Mouse (Mus musculus) neural tube, embryonic 12.5 days (tissue): ENCODE measurements at regions not wholly inside any gene's neighbourhood (a gene's known extent, or its start where the extent isn't known, plus 50 kb on each side); places are given as distances from the start of the nearest gene placed in this dataset.

Experiments used
- ATAC-seq: fragments of 200-750 bp; cut with Nextera tagmentation; 2 replicates; pipeline ENCODE4 v1.8.0; 2017; ENCODE audit warnings: low read depth, mild to moderate bottlenecking, moderate TSS enrichment, moderate library complexity; ENCODE audit not compliant: low FRiP score
- H3K27ac ChIP-seq: fragments of 300-500 bp; sonication (generic); 2 replicates; pipeline ENCODE4 v1.5.1; 2016
- H3K27me3 ChIP-seq: fragments of 300-500 bp; sonication (generic); replicated peaks from 2 replicates; pipeline ENCODE4 v1.6.1; 2016; ENCODE audit warnings: mild to moderate bottlenecking
- H3K36me3 ChIP-seq: fragments of 300-500 bp; sonication (generic); 2 replicates; pipeline ENCODE4 v1.6.1; 2016; ENCODE audit warnings: mild to moderate bottlenecking
- H3K4me1 ChIP-seq: fragments of 300-500 bp; sonication (generic); 2 replicates; pipeline ENCODE4 v1.6.1; 2016
- H3K4me2 ChIP-seq: fragments of 300-500 bp; sonication (generic); replicated peaks from 2 replicates; pipeline ENCODE4 v1.6.1; 2016; ENCODE audit warnings: mild to moderate bottlenecking
- H3K4me3 ChIP-seq: fragments of 300-500 bp; sonication (generic); 2 replicates; pipeline ENCODE4 v1.5.1; 2016
- H3K9ac ChIP-seq: fragments of 300-500 bp; sonication (generic); 2 replicates; pipeline ENCODE4 v1.6.1; 2016; ENCODE audit warnings: mild to moderate bottlenecking
- H3K9me3 ChIP-seq: fragments of 300-500 bp; sonication (generic); 2 replicates; pipeline ENCODE4 v1.6.1; 2016; ENCODE audit warnings: mild to moderate bottlenecking
- WGBS: fragments of 180-500 bp; shearing (Covaris S2); methylation state at CpG from one replicate; pipeline ENCODE4 v1.1.7; 2016; 5-methylcytosine and 5-hydroxymethylcytosine counted together

DNA sequence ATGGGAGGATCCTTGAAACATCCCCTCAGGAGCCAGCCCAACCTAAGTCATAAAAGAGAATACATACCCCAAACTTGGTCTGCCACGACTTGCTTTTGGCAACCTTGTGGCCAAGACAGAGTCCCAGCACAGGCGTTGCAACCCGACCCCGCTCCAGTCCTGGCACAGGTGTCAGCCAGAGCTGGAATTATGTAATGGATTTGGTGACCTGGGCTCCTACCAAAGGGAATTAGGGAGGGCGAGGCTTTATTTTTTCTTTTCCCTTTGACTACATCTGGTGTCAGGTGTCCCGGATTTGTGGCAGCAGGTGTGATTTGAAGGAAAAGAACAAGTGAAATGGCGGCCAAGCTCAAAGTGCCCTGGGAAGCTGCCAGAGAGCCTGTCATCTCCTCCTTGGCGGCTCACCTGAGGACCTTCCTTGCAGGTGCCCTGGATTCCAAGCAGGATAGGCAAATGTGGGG, 212.9 kb downstream of the Mef2c start:
- H3K4me2 ChIP-seq = peak overlapping the region; percentile 72
- no peak for ATAC-seq
- peak overlapping the region; percentile 87 for H3K27ac ChIP-seq
- 2% methylated on average over 8 of the region's 8 CpGs for WGBS
- no peaks in the 10 kb centered on the region for H3K36me3 ChIP-seq
- no peaks in the 10 kb centered on the region for H3K9me3 ChIP-seq
- H3K4me3 ChIP-seq = peak overlapping the region; percentile 61
- H3K9ac ChIP-seq = peak overlapping the region; percentile 100
- peaks cover 13% of the 10 kb centered on the region for H3K27me3 ChIP-seq
- H3K4me1 ChIP-seq = peaks cover 4% of the 10 kb centered on the region; the same call in 1 of the 2 replicates

DNA sequence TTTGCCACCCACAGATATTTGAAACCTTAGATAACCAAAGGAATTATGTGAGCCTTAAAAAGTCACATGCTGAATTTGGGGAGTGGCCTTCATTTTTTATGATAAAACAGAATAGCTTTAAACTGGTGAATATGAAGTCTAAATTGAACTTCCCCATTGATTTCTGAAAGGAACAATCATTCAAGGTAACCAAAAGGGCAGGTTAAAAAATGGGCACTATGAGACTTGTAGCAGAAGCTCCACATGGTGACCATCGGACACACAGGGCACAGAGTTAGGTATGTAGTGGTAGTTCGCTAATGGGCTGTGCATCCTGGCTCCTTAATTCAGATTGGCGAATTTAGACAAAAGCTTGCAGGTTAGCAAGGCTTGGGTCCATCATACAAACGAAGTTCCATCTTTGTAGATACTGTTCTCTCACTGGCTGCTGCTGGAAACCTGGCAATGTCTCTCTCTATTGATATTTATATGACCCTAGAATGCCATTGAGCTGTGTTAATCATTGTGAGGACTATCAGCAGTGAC, 213.9 kb downstream of the Mef2c start:
- Histone ChIP-seq H3K27me3 (peaks cover 15% of the 10 kb centered on the region), H3K36me3 (no peaks in the 10 kb centered on the region), H3K4me2 (peak overlapping the region; percentile 72), H3K9me3 (no peaks in the 10 kb centered on the region), H3K27ac (peak overlapping the region; percentile 85; the same call in 1 of the 2 replicates), H3K4me1 (peaks cover 4% of the 10 kb centered on the region; the same call in 1 of the 2 replicates), H3K9ac (peak overlapping the region; percentile 100), H3K4me3 (peak overlapping the region; percentile 67)
- ATAC-seq = no peak
- 11% methylated on average over 4 of the region's 4 CpGs for WGBS

DNA sequence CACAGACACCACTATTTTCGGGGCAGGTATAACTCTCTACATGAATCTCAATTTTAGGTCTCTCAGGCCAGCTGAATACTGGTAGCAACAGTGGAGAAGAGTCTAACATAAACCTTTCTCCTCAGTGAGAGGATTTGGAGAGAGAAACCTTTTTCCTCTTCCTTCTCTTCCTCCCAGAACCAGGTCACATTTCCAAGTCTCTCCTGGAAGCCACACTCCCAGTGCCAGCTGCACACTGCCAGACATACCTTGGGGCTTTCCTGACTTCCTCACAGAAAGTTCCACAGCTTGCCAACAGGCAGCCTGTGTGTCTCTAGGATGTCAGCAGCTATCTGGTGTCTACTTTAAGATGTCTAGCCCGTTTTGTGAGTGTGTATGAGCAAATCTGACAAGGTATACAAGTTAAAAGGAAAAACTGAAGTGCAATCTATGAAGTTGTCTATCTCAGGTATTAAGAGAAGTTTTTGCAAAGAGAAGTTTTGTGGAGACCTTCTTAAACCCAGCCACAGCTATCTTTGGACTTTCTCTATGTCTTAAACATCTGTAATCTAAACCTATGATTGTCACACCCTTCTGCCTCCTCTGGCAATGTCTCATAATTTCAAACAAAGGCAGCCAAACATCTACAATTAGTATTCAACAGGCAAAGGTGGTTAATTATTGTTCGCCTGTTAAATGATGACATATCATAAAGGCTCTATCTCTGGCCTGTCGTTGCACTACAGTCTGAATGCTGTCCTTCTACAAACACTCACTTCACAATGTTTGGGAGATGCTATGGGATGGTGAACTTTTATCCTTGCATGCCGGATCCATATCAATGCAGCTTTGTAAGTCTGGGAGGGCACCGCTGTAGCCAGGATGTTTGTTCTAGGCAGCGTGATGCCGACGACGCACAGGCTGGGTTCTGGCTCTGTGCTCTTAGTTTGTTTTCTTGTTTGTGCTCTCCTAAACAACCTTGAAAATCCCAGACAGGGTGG, 214.9 kb downstream of the Mef2c start:
- ATAC-seq = no peak
- H3K9ac ChIP-seq = peak overlapping the region; percentile 100
- no peaks in the 10 kb centered on the region for H3K9me3 ChIP-seq
- H3K4me3 ChIP-seq = peak overlapping the region; percentile 67
- H3K4me2 ChIP-seq = peak overlapping the region; percentile 72
- 3% methylated on average over 10 of the region's 10 CpGs for WGBS
- H3K27ac ChIP-seq = peak overlapping the region; percentile 85
- peaks cover 14% of the 10 kb centered on the region for H3K27me3 ChIP-seq
- H3K4me1 ChIP-seq = peaks cover 1% of the 10 kb centered on the region; the same call in 1 of the 2 replicates
- H3K36me3 ChIP-seq = no peaks in the 10 kb centered on the region

DNA sequence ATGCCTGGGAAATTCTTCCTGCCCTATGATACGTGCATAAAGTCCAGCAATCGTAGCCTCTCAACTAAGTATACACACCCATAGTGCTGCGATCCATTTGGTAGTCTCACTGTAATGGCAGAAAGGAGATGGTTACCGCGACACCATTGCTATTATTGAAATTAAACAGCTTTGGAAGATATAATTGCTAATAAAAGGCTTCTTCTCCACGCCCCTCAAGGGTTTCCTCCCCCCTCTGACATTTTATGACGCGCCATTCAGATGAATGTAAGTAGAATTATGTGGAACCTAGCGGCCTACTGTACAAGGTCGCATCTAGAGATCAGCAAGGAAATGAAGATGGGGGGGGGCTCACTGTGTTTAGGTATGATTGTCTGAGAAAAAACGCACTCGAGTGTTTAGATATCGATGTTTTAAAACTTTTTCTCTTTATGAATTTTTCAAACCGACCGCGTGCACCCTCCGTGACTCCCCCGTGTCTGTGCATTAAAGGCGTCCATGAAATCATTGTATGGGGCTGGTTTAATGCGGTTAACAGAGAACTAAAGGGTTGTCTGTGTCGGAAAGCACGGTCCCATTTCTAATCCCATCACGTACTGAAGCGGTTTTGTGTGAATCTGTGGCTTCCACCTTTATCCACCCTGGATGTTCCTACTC, 215.9 kb downstream of the Mef2c start:
- H3K36me3 ChIP-seq = no peaks in the 10 kb centered on the region
- WGBS = 1% methylated on average over 24 of the region's 24 CpGs
- peak overlapping the region; percentile 85 for H3K27ac ChIP-seq
- no peaks in the 10 kb centered on the region for H3K4me1 ChIP-seq
- peak overlapping the region; percentile 72 for H3K4me2 ChIP-seq
- peak overlapping the region; percentile 67 for H3K4me3 ChIP-seq
- H3K9me3 ChIP-seq = no peaks in the 10 kb centered on the region
- H3K27me3 ChIP-seq = peaks cover 9% of the 10 kb centered on the region
- peak overlapping the region; percentile 100 for H3K9ac ChIP-seq
- ATAC-seq = no peak

DNA sequence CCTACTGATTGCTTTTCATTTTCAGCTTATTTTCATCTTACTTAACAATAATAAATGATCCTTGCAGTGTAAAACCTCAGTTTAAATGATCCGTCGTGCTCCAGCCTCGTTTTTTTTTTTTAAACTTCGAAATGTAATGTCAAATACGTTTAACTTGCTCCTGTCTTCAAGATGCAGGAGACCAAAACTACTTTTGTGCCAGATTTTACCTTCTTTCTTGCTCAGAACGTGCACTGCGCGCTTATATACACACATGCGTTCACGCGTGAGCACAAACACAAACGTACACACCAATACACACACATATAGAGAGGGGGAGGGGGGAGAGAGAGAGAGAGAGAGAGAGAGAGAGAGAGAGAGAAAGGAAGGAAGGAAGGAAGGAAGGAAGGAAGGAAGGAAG, 216.5 kb downstream of the Mef2c start:
- peak overlapping the region; percentile 72 for H3K4me2 ChIP-seq
- H3K27ac ChIP-seq = peak overlapping the region; percentile 85
- peak overlapping the region; percentile 67 for H3K4me3 ChIP-seq
- peaks cover 2% of the 10 kb centered on the region; the same call in 1 of the 2 replicates for H3K36me3 ChIP-seq
- no peak for ATAC-seq
- H3K9me3 ChIP-seq = no peaks in the 10 kb centered on the region
- H3K9ac ChIP-seq = peak overlapping the region; percentile 100
- under 1% methylated on average over 12 of the region's 12 CpGs for WGBS
- no peaks in the 10 kb centered on the region for H3K4me1 ChIP-seq
- peaks cover 9% of the 10 kb centered on the region for H3K27me3 ChIP-seq

DNA sequence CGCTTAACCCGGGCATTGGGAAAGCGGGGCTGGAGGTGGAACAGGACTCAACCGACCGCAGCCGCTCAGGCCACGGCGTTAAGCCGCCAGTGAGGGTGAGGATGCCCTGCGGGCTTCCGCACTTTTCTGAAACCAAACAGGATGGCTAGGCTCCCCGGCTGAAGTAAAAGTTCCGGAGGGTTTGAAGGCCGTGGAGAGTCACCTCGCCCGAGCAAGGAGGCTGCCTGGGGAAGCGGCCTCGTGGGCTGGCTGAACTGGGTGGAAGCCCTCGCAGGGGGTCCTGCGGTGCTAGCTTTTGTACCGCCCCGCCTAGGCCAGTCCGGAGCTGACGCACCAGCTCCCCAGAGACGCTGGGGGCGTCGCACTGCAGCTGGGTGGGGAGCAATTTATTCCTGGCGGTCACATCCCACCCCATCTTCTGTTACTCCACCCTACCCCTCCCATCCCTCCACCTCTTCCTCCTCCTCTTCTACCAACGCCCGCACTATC, 217.1 kb downstream of the Mef2c start:
- Histone ChIP-seq H3K36me3 (peaks cover 2% of the 10 kb centered on the region; the same call in 1 of the 2 replicates), H3K9me3 (no peaks in the 10 kb centered on the region), H3K4me2 (peak overlapping the region; percentile 72), H3K27ac (peak overlapping the region; percentile 98), H3K9ac (peak overlapping the region; percentile 100), H3K4me3 (peak overlapping the region; percentile 67), H3K4me1 (no peaks in the 10 kb centered on the region), H3K27me3 (peaks cover 9% of the 10 kb centered on the region)
- ATAC-seq = peak; percentile 80
- WGBS = under 1% methylated on average over 30 of the region's 30 CpGs

DNA sequence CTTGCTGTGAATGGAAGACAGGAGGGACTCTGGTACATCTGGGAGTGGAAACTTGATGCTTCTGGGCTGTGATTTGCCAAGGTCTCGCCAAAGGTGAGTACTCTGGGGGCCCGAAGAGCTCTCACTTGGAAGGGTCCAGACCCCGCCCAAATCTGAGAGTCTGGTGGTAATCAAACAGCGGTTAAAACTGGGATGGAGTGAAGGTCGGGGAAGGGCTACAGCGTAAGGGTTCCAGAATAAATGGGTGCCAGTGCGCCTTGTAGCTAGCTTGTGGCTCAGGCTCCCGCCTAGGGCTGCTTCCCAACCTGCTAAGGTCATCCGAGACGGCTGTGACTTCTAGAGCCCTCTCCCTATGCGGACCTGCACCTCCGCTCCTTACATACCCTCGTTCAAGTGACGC, 217.7 kb downstream of the Mef2c start:
- Histone ChIP-seq H3K4me2 (peak overlapping the region; percentile 72), H3K4me3 (peak overlapping the region; percentile 67), H3K4me1 (no peaks in the 10 kb centered on the region), H3K9me3 (no peaks in the 10 kb centered on the region), H3K36me3 (peaks cover 2% of the 10 kb centered on the region; the same call in 1 of the 2 replicates), H3K9ac (peak overlapping the region; percentile 100), H3K27ac (peak overlapping the region; percentile 98), H3K27me3 (peaks cover 9% of the 10 kb centered on the region)
- WGBS = under 1% methylated on average over 14 of the region's 14 CpGs
- ATAC-seq = peak; percentile 6

DNA sequence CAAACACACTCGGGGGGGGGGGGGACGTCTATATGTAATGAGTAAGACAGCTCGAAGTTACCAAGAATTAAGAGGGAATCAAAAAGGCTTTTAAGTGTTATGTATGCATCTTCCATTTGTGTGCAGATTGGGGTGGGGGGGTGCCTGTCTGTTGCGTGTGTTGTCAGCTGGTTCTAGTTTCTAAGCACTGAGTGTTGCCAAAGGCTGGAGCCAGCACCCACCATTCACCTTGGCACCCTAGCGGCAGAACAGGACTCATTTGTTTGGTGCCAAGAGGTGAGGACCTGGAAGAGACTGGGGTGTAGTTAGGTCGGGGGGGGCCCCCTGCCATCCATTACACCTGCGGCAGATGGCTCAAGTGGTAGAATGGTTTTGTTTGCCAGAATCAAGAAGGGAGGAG, 218.4 kb downstream of the Mef2c start:
- WGBS = under 1% methylated on average over 7 of the region's 7 CpGs
- ATAC-seq = no peak
- Histone ChIP-seq H3K9me3 (no peaks in the 10 kb centered on the region), H3K27me3 (peaks cover 4% of the 10 kb centered on the region; the same call in 1 of the 2 replicates), H3K4me3 (peak overlapping the region; percentile 67), H3K4me2 (peak overlapping the region; percentile 72), H3K4me1 (no peaks in the 10 kb centered on the region), H3K27ac (peak overlapping the region; percentile 98), H3K36me3 (peaks cover 2% of the 10 kb centered on the region; the same call in 1 of the 2 replicates), H3K9ac (peak overlapping the region; percentile 100)

DNA sequence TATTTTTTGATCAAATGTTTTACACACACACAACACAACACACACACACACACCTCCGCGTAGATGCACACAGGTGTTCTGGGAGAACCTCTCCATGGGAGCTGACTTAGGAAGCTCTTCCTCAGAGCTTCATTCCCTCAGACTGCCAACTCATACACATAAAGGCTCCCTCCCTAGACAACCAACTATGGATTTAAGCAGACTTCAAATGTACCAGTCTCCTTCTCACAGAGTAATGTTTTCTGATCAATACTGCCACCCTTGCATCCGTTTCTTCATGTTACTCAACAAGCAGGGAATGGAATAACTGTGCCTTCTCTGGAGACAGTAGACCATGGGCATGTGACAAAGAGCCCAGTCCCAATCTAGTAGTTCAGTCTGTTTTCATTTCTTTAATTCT, 219.0 kb downstream of the Mef2c start:
- 2% methylated on average over 3 of the region's 3 CpGs for WGBS
- H3K9ac ChIP-seq = peak overlapping the region; percentile 100
- peaks cover 4% of the 10 kb centered on the region; the same call in 1 of the 2 replicates for H3K27me3 ChIP-seq
- H3K36me3 ChIP-seq = peaks cover 2% of the 10 kb centered on the region; the same call in 1 of the 2 replicates
- peak overlapping the region; percentile 72 for H3K4me2 ChIP-seq
- peak overlapping the region; percentile 98 for H3K27ac ChIP-seq
- H3K4me1 ChIP-seq = no peaks in the 10 kb centered on the region
- H3K4me3 ChIP-seq = peak overlapping the region; percentile 67
- no peak for ATAC-seq
- H3K9me3 ChIP-seq = no peaks in the 10 kb centered on the region

DNA sequence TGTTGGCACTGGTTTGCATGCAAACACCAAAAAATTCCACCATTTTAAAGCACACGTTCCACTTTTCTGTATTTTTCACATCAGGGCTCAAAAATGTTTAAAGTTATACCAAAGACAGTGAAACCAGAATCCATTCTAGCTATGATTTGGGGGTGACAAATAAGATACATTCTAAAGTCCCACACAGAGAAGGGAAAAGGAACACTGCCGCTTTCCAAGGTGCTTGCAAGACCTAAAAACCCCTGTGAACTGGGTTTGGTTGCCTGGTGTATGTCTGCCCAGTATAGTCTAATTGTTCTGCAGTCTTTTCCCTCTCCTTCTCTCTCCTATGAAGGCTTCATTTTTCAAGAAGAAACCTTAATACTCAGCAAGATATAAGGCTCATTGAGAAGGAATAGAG, 219.6 kb downstream of the Mef2c start:
- WGBS = 5% methylated on average over 2 of the region's 2 CpGs
- Histone ChIP-seq H3K27ac (peak overlapping the region; percentile 98), H3K9me3 (no peaks in the 10 kb centered on the region), H3K27me3 (peaks cover 4% of the 10 kb centered on the region; the same call in 1 of the 2 replicates), H3K4me2 (peak overlapping the region; percentile 72), H3K36me3 (peaks cover 2% of the 10 kb centered on the region; the same call in 1 of the 2 replicates), H3K9ac (peak overlapping the region; percentile 100), H3K4me1 (no peaks in the 10 kb centered on the region), H3K4me3 (peak overlapping the region; percentile 67)
- ATAC-seq = no peak

DNA sequence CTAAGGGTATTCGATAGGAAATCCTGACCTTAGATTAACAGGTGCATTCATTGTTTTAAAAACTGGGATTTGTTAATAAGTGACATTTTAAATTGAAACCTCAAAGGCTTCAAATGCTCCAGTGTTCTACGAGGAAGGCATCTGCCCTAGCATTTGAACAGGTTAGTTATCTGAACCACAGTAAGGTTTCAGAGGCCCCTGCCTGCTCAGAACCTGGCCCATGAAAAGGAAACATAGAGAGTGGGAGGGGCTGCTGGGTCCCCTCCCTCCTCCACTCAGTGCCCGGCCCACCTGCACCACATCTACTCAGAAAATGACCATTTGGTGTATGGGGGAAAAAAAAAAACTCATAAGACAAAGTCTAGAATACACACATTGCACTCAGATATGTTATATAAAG, 220.4 kb downstream of the Mef2c start:
- 15% methylated on average over 3 of the region's 3 CpGs for WGBS
- peaks cover 2% of the 10 kb centered on the region; the same call in 1 of the 2 replicates for H3K36me3 ChIP-seq
- peak overlapping the region; percentile 90 for H3K4me3 ChIP-seq
- peak overlapping the region; percentile 72 for H3K4me2 ChIP-seq
- H3K9ac ChIP-seq = peak overlapping the region; percentile 100
- peak overlapping the region; percentile 100 for H3K27ac ChIP-seq
- no peaks in the 10 kb centered on the region for H3K9me3 ChIP-seq
- H3K27me3 ChIP-seq = peaks cover 4% of the 10 kb centered on the region; the same call in 1 of the 2 replicates
- no peaks in the 10 kb centered on the region for H3K4me1 ChIP-seq
- no peak for ATAC-seq
